Mouse (Mus musculus): Measurements from ENCODE around the gene Taf15. TPM values are rescaled to one million over a fixed set of nuclear protein-coding genes. Genes with fewer than 3 reads are reported as not detected.
A peak's percentile ranks its signal among the peaks of the same experiment; 100 is the strongest.

The Taf15 gene
- 10 to 100 TPM; 52.0 to 62.1 TPM for total RNA-seq (2021)
- long read RNA-seq, experiment 1, partial matches to known transcripts: 2 of 3 reads
- long read RNA-seq, experiment 1, other reads (novel, unspliced or antisense): 1 of 3 reads
- long read RNA-seq, experiment 2: 0 reads

DNA sequence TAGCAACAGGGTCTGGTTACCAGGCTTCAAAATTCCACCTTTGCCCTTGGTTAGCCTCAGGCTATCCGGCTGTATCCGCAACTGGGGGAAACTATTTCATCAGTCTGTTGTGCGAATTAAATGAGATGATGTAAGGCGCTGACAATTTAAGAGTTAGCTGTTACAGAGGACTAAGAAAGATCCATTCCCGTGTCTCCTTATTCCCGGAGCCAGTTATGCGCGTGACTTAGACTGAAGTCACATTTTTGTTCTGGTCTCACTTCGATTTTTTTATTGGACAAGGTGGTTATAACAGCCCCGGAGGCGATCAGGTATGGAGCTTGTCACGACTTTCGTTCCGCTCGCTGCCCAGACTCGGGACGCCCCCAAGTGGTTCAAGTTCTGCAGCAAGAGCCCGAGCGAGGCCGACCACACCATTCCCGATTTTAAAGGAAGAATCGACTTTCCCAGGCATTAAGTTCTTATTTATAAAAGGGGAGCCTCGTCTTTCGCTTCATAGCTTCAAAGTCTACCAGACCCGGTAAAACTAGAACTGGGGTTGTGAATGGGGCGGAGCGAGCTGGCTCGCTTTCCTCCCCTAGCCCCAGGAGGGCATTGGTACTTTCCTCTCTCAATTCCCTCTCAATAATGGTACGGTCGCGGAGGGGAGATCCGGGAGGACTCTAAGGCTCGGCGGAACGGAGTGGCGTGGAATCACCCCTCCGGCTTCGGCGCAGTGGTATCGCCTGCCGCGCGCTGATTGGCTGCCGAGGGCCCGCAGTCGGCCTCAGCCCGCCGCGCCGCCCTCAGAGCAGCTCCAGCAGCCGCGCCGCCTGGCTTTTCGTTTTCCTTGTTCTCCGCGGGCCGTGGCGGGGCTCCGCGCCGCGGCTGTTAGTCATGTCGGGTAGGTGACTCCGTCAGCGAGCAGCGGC, at the start of gene Taf15:
Gene Taf15 (plus strand): TSS at position 763 of the 911 bp plus-strand sequence.
- intact Hi-C loops (cut with DNase I): loop anchor here (1.0 kb wide), 1 partner anchor 29 kb away; no protein-coding TSS in a partner anchor

DNA sequence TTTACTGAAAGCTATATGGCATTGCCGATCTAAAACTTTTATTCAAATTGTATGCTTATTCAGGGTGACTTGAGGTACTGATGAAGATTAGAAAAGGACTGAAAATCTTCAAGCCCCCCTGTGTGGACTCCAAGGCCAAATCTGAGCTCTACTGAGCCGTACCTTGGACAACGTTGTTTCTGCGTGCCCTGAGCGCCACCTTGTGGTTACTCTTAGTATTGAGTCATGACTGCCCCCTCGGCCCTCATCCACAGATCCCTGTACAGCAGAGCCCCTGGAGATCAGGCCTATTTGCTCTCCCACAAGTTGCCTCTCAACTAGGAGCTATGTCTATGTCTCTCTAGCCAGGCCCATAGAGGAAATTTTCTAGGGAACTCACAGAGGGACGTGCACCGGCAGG, 48.2 kb upstream of the Taf15 start:
- intact Hi-C loops (cut with DNase I): loop anchor here (2.0 to 5.0 kb wide), 2 partner anchors 68 to 97 kb away; no protein-coding TSS in a partner anchor
- peak; percentile 81 to 86 for DNase-seq (ENCODE audit: low spot score in 2 of 2)

More for the DNA sequence above, at the start of gene Taf15:
- DNase-seq (ENCODE audit: low spot score in 2 of 2): peak; percentile 99

- intact Hi-C loops (cut with DNase I): no loop called here
- no peak for DNase-seq (ENCODE audit: low spot score in 2 of 2)
Observed at GRCm38 (mm10) chr11:83426964-83427363, 45.9 kb upstream of the Taf15 start.

DNA sequence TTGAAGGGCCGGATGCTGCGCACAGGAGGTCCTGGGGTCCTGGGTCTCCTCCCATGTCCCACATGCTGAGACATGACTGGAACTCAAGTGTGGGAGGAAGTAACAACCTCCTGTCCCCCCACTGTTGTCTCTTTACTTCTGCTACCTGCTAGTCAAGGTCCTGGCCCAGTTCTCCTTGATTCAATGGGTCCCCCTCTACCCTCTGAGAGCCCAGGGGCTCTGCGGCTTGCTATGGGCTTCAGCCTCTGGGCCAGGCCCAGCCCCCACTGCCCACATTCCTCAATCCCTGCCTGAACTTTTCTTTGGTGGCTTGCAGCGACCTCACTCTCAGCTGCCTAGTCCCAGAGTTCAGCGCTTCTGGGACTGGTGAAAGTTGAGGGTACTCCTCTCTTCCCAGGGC, 43.5 kb upstream of the Taf15 start, which contains the start of gene Gas2l2:
Gene Gas2l2 (minus strand): TSS at position 101 of the 400 bp plus-strand sequence.
- no peak for DNase-seq (ENCODE audit: low spot score in 2 of 2)
- intact Hi-C loops (cut with DNase I): no loop called here

DNA sequence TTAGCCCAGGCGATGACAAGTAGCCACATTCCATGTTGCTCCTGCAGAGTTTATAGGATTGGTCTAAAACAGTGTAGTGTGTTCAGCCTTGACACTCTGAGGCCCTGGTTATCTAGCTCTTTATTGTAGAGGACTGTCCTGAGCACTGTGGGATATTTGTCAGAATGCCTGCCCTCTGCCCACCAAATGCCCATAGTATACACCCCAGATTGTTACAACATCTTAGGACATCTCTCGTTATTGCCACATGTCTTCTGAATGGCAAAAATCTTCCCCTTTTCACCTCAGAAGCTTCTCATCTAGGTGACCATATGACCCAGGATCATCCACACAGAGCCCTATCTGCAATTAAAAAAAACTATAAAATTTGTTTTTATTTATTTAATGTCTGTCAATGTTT, 40.4 kb upstream of the Taf15 start:
- intact Hi-C loops (cut with DNase I): no loop called here
- DNase-seq (ENCODE audit: low spot score in 2 of 2): no peak

GRCm38 (mm10) chr11:83437377-83437776, 35.5 kb upstream of the Taf15 start, which contains the start of gene 1700020L24Rik:
Gene 1700020L24Rik, plus strand, starts transcription at chr11:83437677.
- intact Hi-C loops (cut with DNase I): no loop called here
- DNase-seq (ENCODE audit: low spot score in 2 of 2): no peak

DNA sequence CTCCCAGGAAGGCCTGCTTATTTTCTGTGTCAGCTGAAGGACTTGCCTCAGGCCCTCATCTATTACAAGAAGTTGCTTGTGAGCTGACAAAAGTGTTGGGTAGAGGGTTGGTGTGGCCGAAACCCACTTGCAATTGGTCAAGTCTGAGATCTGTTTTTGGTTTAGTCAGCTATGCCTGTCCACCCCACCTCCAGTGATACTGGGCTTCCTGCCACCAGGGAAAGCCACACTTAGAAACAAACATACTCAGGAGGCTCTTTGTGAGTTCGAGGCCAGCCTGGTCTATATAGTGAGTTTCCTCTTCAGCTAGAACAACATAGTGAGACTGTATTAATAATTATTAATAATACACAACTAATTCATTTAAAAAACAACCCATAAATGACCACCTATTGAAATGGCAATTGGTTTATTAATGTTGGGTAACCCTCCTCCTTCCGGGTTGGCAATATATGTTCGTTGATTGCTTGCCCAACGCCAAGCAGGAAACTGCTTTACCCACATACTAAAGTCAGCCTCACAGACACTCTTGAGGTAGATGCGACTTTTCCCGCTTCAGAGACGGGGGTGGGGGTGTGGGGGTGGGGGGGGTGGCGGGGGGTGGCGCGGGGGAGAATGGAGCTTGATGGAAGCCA, 33.3 kb upstream of the Taf15 start:
- intact Hi-C loops (cut with DNase I): loop anchor here (5.0 kb wide), 1 partner anchor 298 kb away; no protein-coding TSS in a partner anchor
- DNase-seq (ENCODE audit: low spot score in 2 of 2): no peak

DNA sequence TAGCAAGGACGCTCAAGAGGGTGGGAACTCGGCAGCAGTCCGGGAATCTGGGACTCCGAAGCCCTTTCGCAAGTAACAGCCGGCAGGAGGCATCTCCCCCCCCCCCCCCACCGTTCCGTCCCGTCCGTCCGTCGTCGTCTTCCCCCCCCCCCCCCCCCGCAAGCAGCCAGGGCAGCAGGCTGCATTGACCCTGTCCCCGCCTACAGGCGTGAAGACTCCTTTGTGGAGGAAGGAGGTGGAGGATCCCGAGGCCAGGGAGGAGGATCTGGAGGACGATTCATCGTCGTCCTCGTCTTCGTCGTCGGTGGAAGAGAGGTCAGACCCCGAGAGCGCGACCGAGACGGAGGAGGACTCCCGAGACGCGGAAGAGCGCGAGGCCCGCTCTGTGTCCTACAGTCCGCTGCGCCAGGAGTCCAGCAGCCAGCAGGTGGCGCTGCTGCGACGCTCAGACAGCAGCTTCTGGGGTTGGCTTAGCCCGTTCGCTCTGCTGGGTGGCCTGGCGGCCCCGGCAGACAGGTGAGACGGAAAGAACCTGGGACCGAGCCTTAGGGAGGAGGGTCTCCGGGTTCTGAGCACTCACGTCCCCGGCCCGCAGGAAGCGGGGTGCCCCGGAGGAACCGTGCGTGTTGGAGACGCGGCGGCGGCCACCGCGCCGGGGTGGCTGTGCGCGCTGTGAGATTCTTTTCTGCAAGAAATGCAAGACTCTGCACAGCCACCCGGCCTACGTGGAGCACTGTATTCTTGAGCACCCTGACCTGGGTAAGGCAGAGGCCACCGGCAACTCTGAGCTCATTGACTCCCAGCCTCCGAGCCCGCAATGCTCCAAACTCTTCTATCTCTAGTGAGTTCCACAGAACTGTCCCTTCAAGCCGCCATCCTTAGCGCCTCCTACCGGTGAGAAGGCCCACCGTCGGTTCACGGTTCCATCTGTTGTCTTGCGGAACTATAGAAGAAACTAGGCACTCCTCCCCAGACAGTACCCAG, 32.5 kb upstream of the Taf15 start:
- intact Hi-C loops (cut with DNase I): loop anchor here (5.0 kb wide), 1 partner anchor 297 kb away; no protein-coding TSS in a partner anchor

GRCm38 (mm10) chr11:83441235-83441634, 31.7 kb upstream of the Taf15 start:
- no peak for DNase-seq (ENCODE audit: low spot score in 2 of 2)
- intact Hi-C loops (cut with DNase I): loop anchor here (5.0 kb wide), 1 partner anchor 296 kb away; no protein-coding TSS in a partner anchor

More for the DNA sequence above, 32.5 kb upstream of the Taf15 start:
- peak; percentile 83 to 88 for DNase-seq (ENCODE audit: low spot score in 2 of 2)

GRCm38 (mm10) chr11:83442596-83443267, 30.2 kb upstream of the Taf15 start:
- DNase-seq (ENCODE audit: low spot score in 2 of 2): peak; percentile 83 to 87
- intact Hi-C loops (cut with DNase I): loop anchor here (1.0 to 5.0 kb wide), 2 partner anchors 30 to 295 kb away; no protein-coding TSS in a partner anchor

DNA sequence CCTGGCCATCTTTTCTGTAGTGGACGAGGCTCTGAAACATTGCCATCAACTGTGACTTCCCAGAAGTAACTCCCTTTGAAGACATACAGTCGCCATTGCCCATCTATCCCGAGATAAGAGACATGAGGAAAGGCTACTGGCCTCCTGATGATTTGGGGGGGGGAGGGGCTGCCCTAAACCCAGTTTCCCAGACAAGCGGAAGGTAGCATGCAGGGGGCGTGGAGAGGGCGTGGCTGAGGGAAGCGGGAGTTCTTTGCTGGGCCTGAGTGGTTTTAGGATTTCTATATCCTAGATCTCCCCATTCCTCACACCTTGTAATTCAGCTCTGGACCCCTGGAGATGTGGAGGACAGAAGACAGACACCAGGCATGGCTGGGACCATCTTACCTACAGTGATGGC, 29.1 kb upstream of the Taf15 start:
- DNase-seq (ENCODE audit: low spot score in 2 of 2): no peak
- intact Hi-C loops (cut with DNase I): loop anchor here (1.0 to 5.0 kb wide), 2 partner anchors 28 to 293 kb away; no protein-coding TSS in a partner anchor

GRCm38 (mm10) chr11:83445001-83445400, 27.9 kb upstream of the Taf15 start:
- no peak for DNase-seq (ENCODE audit: low spot score in 2 of 2)
- intact Hi-C loops (cut with DNase I): no loop called here

DNA sequence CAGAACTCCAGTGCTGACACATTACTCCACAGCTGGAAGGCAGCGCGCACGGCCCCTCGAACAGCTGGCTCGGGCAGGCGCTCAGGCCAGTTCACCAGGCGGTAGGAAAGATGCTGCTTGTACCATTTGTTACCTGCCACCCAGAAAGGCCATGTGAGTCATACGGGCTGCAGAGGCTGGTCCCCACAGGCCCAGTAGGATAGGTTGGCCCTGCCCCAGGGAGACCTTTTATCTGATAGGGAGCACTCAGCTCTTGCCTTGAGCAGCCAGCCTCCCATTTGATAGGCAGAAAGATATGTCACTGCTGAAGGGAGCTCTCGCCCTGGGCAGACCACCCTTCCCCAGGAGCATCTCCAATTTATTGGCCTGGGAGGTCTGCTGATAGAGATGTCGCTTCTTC, 25.3 kb upstream of the Taf15 start:
- DNase-seq (ENCODE audit: low spot score in 2 of 2): no peak
- intact Hi-C loops (cut with DNase I): no loop called here

DNA sequence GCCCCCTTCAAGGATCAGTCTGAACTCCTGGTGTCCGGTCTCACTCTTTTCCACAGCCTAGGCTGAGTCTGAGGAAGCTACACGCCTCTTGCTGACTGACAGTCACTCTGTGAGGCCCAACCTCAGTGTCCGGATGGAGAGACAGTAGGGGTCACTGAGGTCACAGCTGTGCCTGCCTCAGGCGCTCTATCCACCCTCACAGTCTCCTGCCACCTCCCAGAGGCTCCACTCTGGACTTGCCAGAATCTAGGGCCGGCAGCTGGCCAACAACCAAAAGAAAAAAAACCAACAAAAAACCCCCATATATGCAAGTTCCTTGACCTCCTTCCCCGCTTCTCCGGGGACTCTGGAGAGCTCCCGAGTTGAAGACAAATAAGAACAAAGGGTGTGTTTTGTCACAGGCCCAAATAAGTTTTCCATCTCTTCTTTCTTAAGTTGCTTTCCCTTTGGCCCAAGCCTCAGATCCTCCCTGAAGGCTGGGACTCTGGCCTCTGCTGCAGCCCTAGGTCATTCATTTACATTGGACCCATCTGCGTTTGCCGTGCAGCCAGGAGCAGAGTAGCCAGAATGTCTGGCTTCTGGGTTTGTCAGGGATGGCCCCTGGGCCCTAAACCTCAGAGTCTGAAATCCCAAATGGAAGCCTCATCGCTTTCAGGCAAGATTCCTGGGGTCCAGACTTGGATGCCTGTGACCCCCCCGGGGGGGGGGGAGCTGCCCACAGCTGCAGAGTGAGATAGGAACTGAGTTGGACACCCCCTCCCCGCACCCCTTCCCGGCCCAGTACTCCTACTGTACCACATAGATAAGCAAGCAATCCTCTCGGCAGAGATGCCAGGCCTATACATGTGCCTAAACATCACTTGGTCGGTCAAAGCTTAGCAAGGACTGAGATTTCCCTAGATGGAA, 24.6 kb upstream of the Taf15 start:
- DNase-seq (ENCODE audit: low spot score in 2 of 2): no peak
- intact Hi-C loops (cut with DNase I): no loop called here

GRCm38 (mm10) chr11:83448927-83449236, 24.0 kb upstream of the Taf15 start:
- intact Hi-C loops (cut with DNase I): no loop called here
- peak in 1 of 2 experiments; percentile 31 for DNase-seq (ENCODE audit: low spot score in 2 of 2)

GRCm38 (mm10) chr11:83449298-83449697, 23.6 kb upstream of the Taf15 start:
- intact Hi-C loops (cut with DNase I): no loop called here
- no peak for DNase-seq (ENCODE audit: low spot score in 2 of 2)

DNA sequence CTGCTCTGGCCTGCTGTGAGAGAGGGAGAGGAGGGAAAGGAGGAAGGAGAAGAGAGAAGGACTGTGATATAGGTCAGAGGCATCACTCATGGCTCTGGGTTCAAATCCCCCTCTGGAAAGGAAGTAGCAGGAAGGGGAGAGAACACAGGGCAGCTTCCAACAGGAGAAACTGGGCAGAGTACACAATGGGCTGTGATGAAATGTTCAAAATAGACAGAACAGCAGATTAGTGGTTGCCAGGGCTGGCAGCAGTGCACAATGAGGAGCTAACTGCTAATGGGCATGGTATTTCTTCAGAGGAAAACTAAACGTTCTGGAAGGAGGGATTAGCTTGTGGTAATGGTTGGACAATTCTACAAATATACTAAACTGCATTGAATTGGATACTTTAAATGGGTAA, 22.3 kb upstream of the Taf15 start:
- intact Hi-C loops (cut with DNase I): no loop called here
- DNase-seq (ENCODE audit: low spot score in 2 of 2): no peak

Data from left cerebral cortex, postnatal 14 days (tissue).